Mouse (Mus musculus) embryonic stem cell, embryonic (primary cell): Measurements from ENCODE around the gene S100a5.

ENCODE experiments used
- CTCF ChIA-PET, 4 experiments: fragments of 300-600 bp in 2 of 4; fragments of 350-600 bp in 2 of 4; sonication (Branson Sonifier 250); formaldehyde crosslinking; loops; one replicate each; lab custom pipeline; 2022; ENCODE audit warnings: inconsistent platforms in 2 of 4; lab: Charles Lee
- POLR2A ChIA-PET, 4 experiments: fragments of 300-600 bp in 2 of 4; fragments of 350-600 bp in 2 of 4; sonication (Branson Sonifier 250); formaldehyde crosslinking; loops; one replicate each; lab custom pipeline; 2022; ENCODE audit warnings: antibody characterized with exemption in 4 of 4, inconsistent platforms in 1 of 4; lab: Charles Lee

The S100a5 gene

DNA sequence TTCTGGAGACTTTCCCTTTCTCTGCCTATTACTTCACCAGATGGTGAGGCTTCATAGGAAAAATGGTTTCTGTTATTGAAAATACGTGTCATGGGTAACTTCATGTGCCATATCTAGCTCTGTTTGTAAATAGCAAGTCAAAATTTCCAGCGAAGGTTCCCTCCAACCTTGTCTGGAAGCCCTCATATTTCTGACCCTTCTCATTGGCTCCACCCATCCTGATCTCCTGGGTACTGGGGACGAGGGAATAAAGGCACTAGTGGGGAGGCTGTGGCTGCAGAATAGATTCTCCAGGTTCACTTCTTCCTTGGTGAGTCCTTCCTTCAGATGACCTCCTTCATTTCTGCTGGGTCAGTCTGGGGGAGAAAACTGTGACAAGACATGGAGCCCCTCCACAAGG is at the start of gene S100a5:
TSS of gene S100a5 (plus strand) at position 301 of the 400 bp plus-strand sequence.
- ChIA-PET POLR2A (no interaction called here), CTCF (interaction anchor here in 1 of 4 experiments (1.2 kb wide), 1 partner anchor 102 kb away, joined by 3 read pairs; no protein-coding TSS in a partner anchor)

DNA sequence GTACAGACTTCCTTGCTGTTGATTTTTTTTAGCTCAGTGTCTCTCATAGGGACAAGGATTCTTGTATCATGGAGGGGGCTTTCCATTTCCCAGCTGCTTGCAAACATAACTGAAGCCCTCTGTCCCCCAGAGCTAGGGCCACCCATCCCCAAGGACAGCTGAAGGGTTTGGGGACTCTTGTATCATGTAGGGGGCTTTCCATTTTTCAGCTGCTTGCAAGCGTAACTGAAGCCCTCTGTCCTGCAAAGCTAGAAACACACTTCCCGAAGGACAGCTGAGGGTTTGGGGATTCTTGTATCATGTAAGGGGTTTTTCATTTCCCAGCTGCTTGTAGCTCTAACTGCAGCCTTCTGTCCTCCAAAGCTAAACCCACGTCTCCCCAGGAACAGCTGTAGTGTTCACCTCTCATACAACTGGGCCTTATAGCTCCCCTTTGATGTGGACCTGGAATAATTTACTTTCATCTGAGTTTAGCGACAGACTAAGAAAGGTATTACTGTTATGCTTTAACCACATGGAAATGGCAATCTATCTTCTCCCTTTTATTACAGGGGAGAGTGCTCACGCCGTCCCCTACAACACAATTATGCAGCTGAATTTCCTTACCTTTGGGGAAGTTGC is 48.2 kb upstream of the S100a5 start, which contains the start of gene S100a3:
TSS of gene S100a3 (plus strand) at position 571 of the 621 bp plus-strand sequence.
- CTCF ChIA-PET: interaction anchor here in 2 of 4 experiments (0.8 to 1.3 kb wide), 4 partner anchors 23 to 150 kb away, joined by 3 to 4 read pairs (median 3); partner anchors contain the start of gene Snapin (in 1 of the 2)
- POLR2A ChIA-PET: interaction anchor here in 3 of 4 experiments (0.6 to 2.0 kb wide), 6 partner anchors 23 to 199 kb away, joined by 3 to 11 read pairs (median 4); partner anchors contain the start of gene S100a16 (in 2 of the 3)

DNA sequence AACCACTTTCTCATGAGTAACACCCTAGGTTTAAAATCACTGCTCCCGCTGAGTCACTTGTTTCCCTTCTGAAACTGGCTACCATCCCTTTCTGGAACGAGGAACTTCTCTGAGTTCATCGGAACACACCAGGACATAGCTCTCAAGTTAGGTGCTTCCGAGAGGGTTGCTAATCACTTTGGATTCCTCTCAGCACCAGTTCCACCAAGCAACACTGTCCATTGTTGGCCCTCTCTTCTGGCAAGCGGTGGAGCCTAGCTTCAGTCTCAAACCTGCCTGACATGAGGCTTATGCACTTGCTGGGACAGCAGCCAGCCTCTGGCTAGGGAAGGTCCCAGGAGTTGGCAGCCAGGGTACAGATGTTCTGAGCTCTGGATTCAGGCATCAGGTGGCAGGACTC is 33.6 kb upstream of the S100a5 start:
- CTCF ChIA-PET: interaction anchor here in 2 of 4 experiments (0.6 to 0.8 kb wide), 2 partner anchors 8 to 438 kb away, joined by 3 read pairs; no protein-coding TSS in a partner anchor
- POLR2A ChIA-PET: interaction anchor here in 2 of 4 experiments (0.9 to 1.2 kb wide), 4 partner anchors 11 to 62 kb away, joined by 3 read pairs; partner anchors contain the start of gene S100a16 (in 2 of the 2)

DNA sequence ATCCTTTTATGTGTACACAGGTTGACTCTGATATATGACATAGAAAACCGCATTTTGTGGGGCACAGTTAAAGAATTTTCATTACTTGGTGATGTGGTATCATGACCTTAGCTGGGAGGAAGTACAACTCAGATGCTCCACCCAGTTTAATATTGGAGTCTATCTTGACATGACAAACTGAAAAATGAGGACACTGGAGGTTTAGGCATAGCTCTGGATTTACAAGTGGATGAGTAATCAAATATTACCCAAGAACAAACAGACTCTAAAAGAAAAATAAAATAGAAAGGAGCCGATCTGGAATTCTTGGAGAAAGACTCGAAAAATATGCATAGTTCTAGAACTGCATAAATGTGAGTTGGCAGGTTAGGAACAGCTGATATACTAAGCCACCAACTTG is 33.0 kb upstream of the S100a5 start:
- CTCF ChIA-PET: no interaction called here

DNA sequence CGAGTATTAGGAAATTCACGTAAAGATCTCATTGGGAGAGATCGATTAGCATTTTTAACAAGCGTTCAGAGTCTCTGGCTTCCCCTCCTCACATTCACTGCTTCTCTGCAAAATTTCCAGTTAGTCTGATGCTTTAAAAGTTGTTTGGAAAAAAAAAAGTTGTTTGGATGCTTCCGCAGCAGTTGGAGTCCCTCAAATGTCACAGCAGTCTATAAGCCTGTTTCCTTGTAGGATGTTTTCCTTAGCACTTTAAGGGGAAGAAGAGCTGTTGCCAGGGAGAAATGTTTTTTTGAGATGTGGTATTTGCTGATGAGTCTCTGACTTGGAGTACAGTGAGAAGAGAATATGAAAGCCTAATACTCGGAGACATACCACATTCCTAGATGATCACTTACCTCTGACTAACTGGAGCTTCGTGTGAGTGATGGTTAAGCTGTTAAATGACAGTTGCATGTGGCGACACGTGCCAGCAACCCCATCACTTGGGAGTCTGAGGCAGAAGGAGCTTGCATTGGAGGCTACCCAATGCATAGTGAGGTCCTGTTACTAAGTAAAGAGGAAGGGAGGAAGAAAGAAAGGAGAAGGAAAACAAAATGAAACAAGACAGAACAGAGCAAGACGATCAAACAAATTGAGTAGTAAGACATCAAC is 31.8 kb upstream of the S100a5 start:
- ChIA-PET CTCF (no interaction called here), POLR2A (interaction anchor here in 1 of 4 experiments (0.6 to 1.0 kb wide), 2 partner anchors 38 to 68 kb away, joined by 3 to 4 read pairs; no protein-coding TSS in a partner anchor)

More for the DNA sequence above, 33.0 kb upstream of the S100a5 start:
- POLR2A ChIA-PET: interaction anchor here in 2 of 4 experiments (0.6 to 1.2 kb wide), 4 partner anchors 11 to 42 kb away, joined by 3 read pairs; partner anchors contain the start of gene S100a16 (in 2 of the 2)

DNA sequence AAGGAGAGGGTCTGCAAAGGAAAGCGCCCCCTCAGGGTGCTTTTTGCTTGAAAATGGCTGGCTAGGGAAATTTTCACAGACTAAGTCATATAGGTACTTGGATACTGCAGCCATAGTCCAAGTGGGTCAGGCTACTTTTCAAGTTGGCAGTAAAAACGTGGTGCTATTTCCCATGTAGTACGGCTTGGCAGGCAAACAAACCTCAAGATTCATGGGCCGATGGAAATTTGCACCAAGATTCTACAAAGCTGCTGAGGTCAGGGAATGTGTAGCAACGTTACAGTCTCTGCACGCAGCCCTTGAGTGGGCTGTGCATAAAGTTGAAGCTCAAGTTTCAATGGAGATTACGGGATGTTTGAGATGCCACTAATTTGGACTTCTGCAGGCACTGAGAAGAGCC is 28.9 kb upstream of the S100a5 start:
- CTCF ChIA-PET: no interaction called here
- POLR2A ChIA-PET: interaction anchor here in 2 of 4 experiments (1.2 to 1.9 kb wide), 2 partner anchors 35 to 66 kb away, joined by 3 to 4 read pairs; partner anchors contain the start of genes S100a1 (in 1 of the 2) and S100a13 (in 1 of the 2)

DNA sequence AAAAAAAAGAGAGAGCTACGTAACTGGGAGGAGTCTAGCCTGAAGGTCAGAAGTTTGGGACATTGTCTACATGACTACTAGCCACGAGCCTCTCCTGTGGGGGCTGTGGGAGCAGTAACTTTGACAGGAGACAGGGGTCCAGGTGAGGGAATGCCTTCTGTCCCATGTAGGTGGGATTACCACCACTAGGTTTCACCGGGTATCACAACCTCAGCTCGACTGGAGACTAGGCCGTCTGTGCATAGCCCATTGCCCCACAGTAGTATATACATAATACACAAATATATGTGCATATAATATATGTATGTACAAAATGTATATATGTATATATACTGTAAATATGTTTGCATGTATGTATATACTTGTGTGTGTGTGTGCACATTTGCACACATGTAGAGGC is 27.2 kb upstream of the S100a5 start:
- ChIA-PET CTCF (interaction anchor here in 3 of 4 experiments (0.7 to 1.1 kb wide), 4 partner anchors 9 to 129 kb away, joined by 3 to 5 read pairs (median 3); no protein-coding TSS in a partner anchor), POLR2A (interaction anchor here in 2 of 4 experiments (0.8 to 1.9 kb wide), 2 partner anchors 68 to 79 kb away, joined by 3 to 4 read pairs; partner anchors contain the start of genes S100a1 (in 1 of the 2) and S100a13 (in 1 of the 2))

DNA sequence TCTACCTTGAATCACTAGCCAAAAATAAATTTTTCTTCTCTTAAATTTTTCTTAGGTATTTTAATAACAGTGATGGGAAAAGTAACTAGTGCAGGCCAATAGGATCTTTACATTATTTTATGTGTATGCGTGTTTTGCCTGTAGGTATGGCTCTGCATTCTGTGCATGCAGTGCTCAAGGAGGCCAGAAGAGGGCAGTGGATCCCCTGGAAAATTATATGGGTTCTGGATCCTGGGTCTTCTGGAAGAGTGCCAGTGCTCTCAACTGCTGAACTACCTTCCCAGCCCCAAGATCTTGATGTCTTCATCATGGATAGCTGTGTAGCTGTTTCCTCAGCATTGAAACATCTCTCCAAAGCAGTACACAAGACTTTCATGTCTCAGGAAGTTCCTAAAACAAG is 26.2 kb upstream of the S100a5 start:
- POLR2A ChIA-PET: no interaction called here
- CTCF ChIA-PET: interaction anchor here in 1 of 4 experiments (1.1 to 6.5 kb wide), 4 partner anchors 22 to 127 kb away, joined by 3 to 52 read pairs (median 5); partner anchors contain the start of gene S100a3

DNA sequence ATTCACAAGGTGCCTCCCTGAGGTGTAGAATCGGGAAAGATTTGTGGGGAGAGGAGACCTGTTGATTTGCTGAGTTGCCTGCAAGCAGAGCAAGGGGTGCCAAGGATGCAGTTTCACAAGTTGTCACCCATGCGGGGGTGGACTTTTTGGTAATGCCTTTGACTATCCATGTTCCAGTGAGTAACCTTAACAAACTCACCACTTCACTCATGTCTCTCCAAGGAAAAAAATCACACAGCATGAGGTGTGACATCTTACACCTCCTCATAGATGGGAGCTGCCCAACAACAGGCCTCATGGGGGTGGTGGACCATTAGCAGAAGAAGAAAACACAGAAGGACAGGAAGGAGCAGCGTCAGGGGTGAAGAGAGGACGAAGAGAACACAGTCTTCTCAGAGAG is 25.8 kb upstream of the S100a5 start:
- POLR2A ChIA-PET: interaction anchor here in 1 of 4 experiments (1.0 kb wide), 1 partner anchor 92 kb away, joined by 3 read pairs; the partner anchor contains the start of gene Snapin
- CTCF ChIA-PET: interaction anchor here in 1 of 4 experiments (1.1 to 6.5 kb wide), 5 partner anchors 23 to 127 kb away, joined by 3 to 52 read pairs (median 4); partner anchors contain the start of gene S100a3

DNA sequence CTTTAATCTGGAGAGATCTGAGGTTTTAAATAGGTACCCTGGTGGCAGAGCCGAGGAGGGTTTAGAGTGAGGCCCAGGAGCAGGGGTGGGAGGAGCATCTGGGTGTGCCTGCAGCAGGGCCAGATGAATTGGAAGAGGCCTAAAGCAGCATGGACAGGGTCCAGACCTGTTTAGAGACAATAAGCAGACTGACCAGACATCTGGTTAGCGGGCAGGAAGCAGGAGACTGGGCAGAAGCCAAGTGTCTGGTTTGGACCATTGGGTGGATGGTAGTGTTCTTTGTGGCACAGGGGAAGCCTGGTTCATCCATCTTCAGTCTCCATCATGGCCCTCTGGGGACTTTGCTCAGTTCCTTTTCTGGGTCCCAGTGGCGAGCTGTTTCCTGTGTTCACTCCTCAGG is 24.4 kb upstream of the S100a5 start:
- ChIA-PET CTCF (interaction anchor here in 2 of 4 experiments (0.7 to 6.5 kb wide), 2 partner anchors 126 kb away, joined by 3 to 52 read pairs; no protein-coding TSS in a partner anchor), POLR2A (interaction anchor here in 1 of 4 experiments (0.6 kb wide), 1 partner anchor 319 kb away, joined by 3 read pairs; the partner anchor contains the start of gene Dennd4b)

DNA sequence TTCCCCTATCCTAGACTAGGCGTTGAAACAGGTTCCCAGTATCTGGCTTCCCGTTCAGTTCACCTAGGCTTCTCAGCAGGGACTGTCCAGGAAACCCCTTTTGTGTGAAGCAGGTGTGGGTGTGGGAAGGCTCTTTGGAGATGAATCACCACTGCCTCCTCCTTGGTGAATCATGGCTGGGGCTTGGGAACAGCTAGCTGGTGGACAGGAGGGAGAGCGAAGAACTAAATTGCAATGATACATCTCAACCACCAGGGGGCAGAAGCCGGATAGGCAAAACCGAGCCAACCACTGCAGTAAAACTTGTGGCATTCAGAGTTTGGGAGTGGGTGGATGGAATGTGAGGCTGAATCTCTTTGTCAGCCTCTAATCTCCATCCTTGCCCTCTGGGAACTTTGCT is 22.7 kb upstream of the S100a5 start:
- ChIA-PET POLR2A (interaction anchor here in 3 of 4 experiments (0.7 to 3.5 kb wide), 12 partner anchors 9 to 353 kb away, joined by 3 to 33 read pairs (median 4); partner anchors contain the start of genes S100a1 (in 2 of the 3), S100a13 (in 2 of the 3), S100a6 (in 2 of the 3) and Chtop (in 1 of the 3)), CTCF (interaction anchor here (0.6 to 6.5 kb wide), 17 partner anchors 11 to 124 kb away, joined by 3 to 52 read pairs (median 6); partner anchors contain the start of genes S100a14 (in 1 of the 4) and S100a6 (in 1 of the 4))

DNA sequence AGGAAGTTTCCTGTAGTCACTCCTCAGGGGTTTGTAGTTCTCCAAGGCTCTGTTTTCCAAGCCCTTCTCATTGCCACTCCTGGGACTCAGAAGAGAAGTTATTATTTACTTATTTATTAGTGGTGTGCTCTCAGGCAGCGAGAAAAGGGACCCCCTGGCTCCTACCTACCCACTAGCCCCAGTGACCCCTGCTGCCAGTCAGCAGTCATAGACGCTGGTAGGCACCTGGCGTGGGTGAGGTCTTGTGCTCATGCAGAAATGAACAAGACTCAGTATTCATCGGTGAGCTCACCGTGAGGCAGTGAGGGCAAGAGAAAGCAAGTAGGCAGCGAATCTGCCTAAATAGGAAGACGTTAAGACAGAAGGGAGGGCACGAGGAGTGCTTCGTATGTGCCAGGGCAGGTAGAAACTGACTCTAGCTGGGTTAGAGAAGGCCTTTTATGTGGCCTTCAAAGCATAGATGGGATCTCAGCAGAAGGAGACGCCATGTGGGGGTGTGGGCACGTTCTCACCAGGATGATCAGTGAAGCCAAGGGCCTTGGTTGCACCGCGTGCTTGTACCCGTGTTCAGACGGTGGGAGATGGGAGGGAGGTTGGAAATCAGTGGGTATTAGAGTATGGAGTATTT is 22.2 kb upstream of the S100a5 start:
- CTCF ChIA-PET: interaction anchor here (0.5 to 6.5 kb wide), 33 partner anchors 10 to 472 kb away, joined by 3 to 52 read pairs (median 6); partner anchors contain the start of genes S100a7a (in 2 of the 4), S100a14 (in 1 of the 4), S100a6 (in 1 of the 4) and Snapin (in 1 of the 4)
- POLR2A ChIA-PET: interaction anchor here in 3 of 4 experiments (0.7 to 3.5 kb wide), 24 partner anchors 9 to 354 kb away, joined by 3 to 33 read pairs (median 4); partner anchors contain the start of genes S100a1 (in 2 of the 3), S100a13 (in 2 of the 3), S100a6 (in 2 of the 3) and Chtop (in 1 of the 3)

DNA sequence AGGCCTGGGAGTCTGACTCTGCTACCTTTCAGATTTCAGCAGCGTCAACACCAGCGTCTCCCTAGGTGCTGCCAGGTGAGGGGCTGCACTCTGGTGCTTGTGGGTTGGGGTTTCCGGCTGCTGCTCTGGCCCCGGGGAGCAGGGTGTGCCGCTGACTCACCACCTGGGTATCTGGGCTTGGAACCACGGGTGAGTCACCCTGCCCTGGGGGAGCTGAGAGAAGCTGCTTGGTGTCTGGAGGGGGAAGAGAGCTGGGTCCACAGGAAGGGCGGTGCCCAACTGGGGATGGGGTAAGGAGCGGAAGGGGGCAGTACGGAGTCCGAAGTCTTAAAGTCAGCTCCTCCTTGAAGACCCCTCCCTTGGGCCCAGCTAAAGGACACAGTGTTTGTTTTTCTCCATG is 21.4 kb upstream of the S100a5 start:
- CTCF ChIA-PET: interaction anchor here (0.7 to 6.5 kb wide), 36 partner anchors 9 to 123 kb away, joined by 3 to 52 read pairs (median 6); partner anchors contain the start of genes S100a7a (in 2 of the 4), S100a14 (in 1 of the 4), S100a16 (in 1 of the 4) and S100a3 (in 1 of the 4)

DNA sequence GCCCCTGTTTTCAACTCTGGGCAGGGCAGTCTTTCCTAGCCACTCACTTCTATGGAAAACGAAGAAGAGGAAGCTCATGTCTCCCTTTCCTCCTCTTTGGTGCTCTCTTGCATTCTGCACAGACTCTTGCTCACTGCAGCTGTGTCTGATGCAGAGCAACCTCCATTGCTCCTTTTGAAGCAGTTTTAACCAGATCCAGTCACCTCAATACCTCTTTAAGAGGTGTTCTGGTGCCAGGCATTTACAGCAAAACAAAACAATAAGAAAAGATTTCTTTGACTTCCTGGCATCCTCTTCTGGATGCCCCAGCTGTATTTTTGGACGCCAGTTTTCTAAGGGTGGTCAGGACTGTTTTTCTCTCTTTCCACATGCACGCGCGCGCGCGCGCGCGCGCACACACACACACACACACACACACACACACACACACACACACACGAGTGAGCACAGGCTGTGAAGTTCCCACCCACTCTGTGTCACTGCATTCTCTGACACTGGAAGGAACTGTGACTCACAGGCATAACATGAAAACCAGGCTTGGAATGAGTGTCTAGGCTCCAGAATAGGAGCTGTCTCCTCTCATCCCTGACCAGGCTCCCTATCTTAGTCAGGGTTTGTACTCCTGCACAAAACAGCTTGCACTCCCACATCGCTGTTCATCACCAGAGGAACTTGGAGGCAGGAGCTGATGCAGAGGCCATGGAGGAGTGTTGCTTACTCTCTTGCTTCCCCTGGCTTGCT is 20.8 kb upstream of the S100a5 start:
- ChIA-PET POLR2A (interaction anchor here in 3 of 4 experiments (0.6 to 3.5 kb wide), 33 partner anchors 9 to 154 kb away, joined by 3 to 33 read pairs (median 4); partner anchors contain the start of genes S100a1 (in 2 of the 3), S100a13 (in 2 of the 3), S100a6 (in 2 of the 3) and Chtop (in 1 of the 3)), CTCF (interaction anchor here (0.6 to 6.5 kb wide), 34 partner anchors 9 to 200 kb away, joined by 3 to 52 read pairs (median 6); partner anchors contain the start of genes S100a14 (in 1 of the 4), S100a16 (in 1 of the 4), S100a3 (in 1 of the 4) and S100a6 (in 1 of the 4))

More for the DNA sequence above, 21.4 kb upstream of the S100a5 start:
- POLR2A ChIA-PET: interaction anchor here in 3 of 4 experiments (0.6 to 3.5 kb wide), 31 partner anchors 9 to 153 kb away, joined by 3 to 33 read pairs (median 4); partner anchors contain the start of genes S100a1 (in 2 of the 3), S100a13 (in 2 of the 3), S100a6 (in 2 of the 3) and Chtop (in 1 of the 3)

DNA sequence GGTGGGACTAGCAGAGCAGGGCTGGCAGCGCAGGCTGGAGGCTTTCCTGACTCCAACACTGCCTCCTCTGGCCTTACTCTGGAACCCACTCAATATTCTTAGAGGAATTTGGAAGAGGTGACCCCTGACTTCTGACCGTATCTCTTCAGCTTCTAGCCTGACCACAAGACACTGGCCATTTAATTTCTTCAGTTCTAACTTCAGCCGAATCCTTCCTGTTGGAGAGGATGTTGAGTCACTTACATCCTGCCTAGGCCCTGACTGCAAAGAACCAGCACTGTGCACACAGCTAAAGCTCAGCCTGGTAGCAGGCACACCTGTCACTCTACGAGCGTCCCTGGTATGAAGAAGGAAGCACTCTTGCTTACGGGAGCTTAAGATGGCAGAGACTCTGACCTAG is 18.9 kb upstream of the S100a5 start:
- ChIA-PET CTCF (no interaction called here), POLR2A (no interaction called here)

DNA sequence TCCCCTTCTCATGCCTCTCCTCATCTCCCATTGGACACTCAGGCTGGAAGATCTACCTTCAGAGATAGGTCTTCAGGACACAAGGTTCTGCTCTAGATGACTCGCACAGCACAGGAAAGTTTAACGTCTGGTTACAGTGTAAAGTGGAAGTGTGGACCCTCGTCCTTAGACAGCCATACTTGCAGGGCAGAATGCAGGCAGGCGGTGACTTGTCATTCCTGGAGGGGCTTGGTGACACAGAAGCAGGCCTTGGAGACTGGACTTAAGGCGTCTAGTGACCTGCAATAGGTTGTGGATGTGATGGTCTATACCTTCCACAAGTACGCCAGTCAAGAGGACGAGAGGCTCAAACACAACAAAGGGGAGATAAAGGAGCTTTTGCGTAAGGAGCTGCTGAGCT is 18.4 kb upstream of the S100a5 start, which contains the start of gene S100a2:
TSS of gene S100a2 (plus strand) at position 301 of the 400 bp plus-strand sequence.
- CTCF ChIA-PET: interaction anchor here in 1 of 4 experiments (0.5 kb wide), 1 partner anchor 9 kb away, joined by 3 read pairs; no protein-coding TSS in a partner anchor
- POLR2A ChIA-PET: interaction anchor here in 1 of 4 experiments (1.2 kb wide), 1 partner anchor 9 kb away, joined by 3 read pairs; no protein-coding TSS in a partner anchor
